Mouse (Mus musculus): ENCODE results near the gene Lipi.

DNA sequence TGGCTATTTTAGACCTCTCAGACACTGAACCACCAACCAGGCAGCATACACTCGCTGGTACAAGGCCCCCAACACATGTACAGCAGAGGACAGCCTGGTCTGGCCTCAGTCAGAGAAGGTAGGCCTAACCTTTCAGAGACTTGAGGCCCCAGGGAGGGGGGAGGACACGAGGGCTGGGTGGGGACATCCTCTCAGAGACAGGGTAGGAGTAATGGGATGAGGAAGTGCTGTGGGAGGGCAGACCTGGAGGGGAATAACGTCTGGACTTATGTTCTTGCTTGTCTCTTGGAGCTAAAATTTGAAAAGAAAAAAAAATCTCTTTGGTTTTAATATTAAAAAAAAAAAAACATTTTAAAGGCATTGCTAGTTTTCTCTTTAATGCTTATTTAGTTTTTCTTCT is 605 bp upstream of the Lipi start:
- no peak for TF ChIP-seq POLR2A (IDR thresholded peaks at IDR 0.05; ENCODE audit: borderline replicate concordance, low read depth, low read length)
- TF ChIP-seq CTCF (IDR thresholded peaks at IDR 0.05; ENCODE audit: low read depth, low read length) = no peak

Data from bone marrow macrophage, adult 2 months (primary cell).